Mouse (Mus musculus) kidney, adult 18-20 months (tissue): Measurements from ENCODE around the gene Adgra3.

Source experiments
- DNase-seq: peaks from one replicate; pipeline ENCODE4 v3.0.0; 2021

Adgra3 gene

DNA sequence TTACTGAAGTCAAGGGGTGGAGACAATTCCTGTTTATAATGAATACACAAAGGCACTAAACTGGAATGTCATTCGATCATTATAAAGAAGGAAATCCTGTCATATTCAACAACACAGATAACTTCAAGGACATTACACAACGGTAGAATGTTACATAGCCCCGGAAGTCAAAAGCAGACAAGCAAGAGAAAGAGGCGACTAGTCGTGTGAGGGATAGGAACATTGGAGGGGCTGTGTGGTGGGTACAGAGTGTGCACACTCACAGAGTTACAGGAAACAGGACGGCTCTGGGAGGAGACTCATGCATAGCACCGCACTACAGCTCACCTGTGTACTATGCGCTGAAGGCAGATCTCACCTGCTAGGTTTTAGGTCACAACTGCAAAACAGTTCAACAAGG lies 89.1 kb downstream of the Adgra3 start:
- DNase-seq, result no peak

DNA sequence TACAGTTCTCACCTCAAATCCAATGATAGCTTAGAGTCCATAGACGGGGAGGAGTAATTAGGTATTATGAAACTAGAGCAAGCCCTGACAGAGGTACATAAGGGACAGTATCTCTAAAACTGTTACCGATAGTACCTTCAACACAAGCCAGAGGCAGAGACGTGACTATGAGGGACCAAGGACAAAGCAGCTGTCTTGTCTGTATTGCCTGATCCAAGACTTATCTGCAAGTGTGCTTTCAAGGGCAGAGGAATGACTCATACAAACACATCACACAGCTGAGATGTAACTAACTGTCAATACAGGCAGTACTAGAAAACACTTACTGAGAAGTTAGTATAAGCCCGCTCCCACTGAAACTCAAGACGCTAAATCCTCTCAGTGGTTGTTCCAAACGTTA lies 91.1 kb downstream of the Adgra3 start:
- DNase-seq, result no peak

GRCm38 (mm10) chr5:49965810-49966209 lies 93.0 kb downstream of the Adgra3 start:
- DNase-seq, result no peak

- no peak for DNase-seq
Measured at GRCm38 (mm10) chr5:49961478-49962431, 97.1 kb downstream of the Adgra3 start.

GRCm38 (mm10) chr5:49936354-49936753 lies 122.5 kb downstream of the Adgra3 start:
- DNase-seq, result no peak

- no peak for DNase-seq
Measured at GRCm38 (mm10) chr5:49924712-49925111, 134.1 kb downstream of the Adgra3 start.

GRCm38 (mm10) chr5:49915695-49916106 lies 143.1 kb downstream of the Adgra3 start:
- no peak for DNase-seq
